Mouse (Mus musculus): Measurements from ENCODE around the gene Slc6a2. TPM values are rescaled to one million over a fixed set of nuclear protein-coding genes. Genes with fewer than 3 reads are reported as not detected.

Slc6a2 gene
- total and polyA plus RNA-seq, 2 experiments = not detected

DNA sequence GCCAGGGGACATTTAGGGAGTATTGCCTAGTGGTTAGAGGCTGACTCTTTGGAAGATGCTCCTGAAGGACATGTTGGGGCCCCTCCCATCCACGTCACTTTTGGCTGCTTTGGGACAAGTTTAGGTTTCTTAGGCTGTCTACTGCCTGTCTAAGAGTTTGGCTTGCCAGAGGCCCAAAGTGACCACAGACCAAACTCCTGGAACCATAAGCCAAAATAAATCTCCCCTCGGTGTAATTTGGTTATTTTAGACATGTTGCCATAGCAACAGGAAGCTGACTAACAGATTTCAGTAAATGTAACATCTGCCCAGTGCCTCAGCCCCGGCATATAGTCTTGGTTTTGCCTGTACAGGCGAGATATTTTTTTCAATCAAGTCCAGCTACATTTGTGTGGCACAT lies 21.8 kb upstream of the Slc6a2 start:
- Histone ChIP-seq H3K27ac (replicated peaks; ENCODE audit: insufficient read depth, low read depth, low read length) (no peak overlapping the region), H3K4me3 (ENCODE audit: insufficient read depth, low read depth, low read length) (no peak overlapping the region), H3K27me3 (ENCODE audit: control insufficient read depth, insufficient read depth, low read length) (no peaks in the 10 kb centered on the region), H3K36me3 (ENCODE audit: control insufficient read depth, insufficient read depth, low read length) (no peaks in the 10 kb centered on the region), H3K4me1 (ENCODE audit: control insufficient read depth, insufficient read depth, low read length) (no peaks in the 10 kb centered on the region), H3K9ac (ENCODE audit: low read depth, low read length) (no peak overlapping the region), H3K79me2 (ENCODE audit: control insufficient read depth, insufficient read depth, low read length) (no peaks in the 10 kb centered on the region)
- TF ChIP-seq CTCF (IDR thresholded peaks at IDR 0.05; ENCODE audit: low read depth, low read length) (no peak), POLR2A (IDR thresholded peaks at IDR 0.05; ENCODE audit: extremely low read depth, insufficient read depth, low read length) (no peak)
- WGBS = 76% methylated on average over 4 of the region's 4 CpGs
- DNase-seq (ENCODE audit: extremely low read depth, low read depth, low spot score) = no peak

DNA sequence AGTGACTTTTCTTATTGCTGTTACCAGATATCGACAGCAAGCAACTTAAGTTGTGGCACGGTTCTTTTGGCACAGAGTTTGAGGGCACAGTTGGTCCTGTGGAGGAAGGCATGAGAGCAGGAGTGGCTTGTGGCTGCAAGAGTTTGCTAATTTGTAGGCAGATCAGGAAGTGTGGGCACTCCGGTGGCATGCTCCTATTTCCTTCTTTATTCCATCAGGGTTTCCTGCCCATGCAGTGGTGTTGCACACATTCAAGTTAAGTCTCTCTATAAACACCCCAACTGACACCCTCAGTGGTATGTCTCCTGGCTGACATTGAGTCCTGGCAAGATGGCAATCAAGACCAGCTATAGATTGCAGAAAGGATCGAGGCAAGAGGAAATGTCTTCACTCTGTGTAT lies 10.8 kb upstream of the Slc6a2 start:
- H3K4me1 ChIP-seq (ENCODE audit: control insufficient read depth, insufficient read depth, low read length) = no peaks in the 10 kb centered on the region
- no peaks in the 10 kb centered on the region for H3K79me2 ChIP-seq (ENCODE audit: control insufficient read depth, insufficient read depth, low read length)
- H3K27me3 ChIP-seq (ENCODE audit: control insufficient read depth, insufficient read depth, low read length) = no peaks in the 10 kb centered on the region
- no peaks in the 10 kb centered on the region for H3K36me3 ChIP-seq (ENCODE audit: control insufficient read depth, insufficient read depth, low read length)
- no peak for DNase-seq (ENCODE audit: extremely low read depth, low read depth, low spot score)
- no peak overlapping the region for H3K27ac ChIP-seq (replicated peaks; ENCODE audit: insufficient read depth, low read depth, low read length)
- H3K4me3 ChIP-seq (ENCODE audit: insufficient read depth, low read depth, low read length) = no peak overlapping the region
- TF ChIP-seq POLR2A (IDR thresholded peaks at IDR 0.05; ENCODE audit: extremely low read depth, insufficient read depth, low read length) = no peak
- 82% methylated on average over 4 of the region's 4 CpGs for WGBS
- no peak overlapping the region for H3K9ac ChIP-seq (ENCODE audit: low read depth, low read length)

DNA sequence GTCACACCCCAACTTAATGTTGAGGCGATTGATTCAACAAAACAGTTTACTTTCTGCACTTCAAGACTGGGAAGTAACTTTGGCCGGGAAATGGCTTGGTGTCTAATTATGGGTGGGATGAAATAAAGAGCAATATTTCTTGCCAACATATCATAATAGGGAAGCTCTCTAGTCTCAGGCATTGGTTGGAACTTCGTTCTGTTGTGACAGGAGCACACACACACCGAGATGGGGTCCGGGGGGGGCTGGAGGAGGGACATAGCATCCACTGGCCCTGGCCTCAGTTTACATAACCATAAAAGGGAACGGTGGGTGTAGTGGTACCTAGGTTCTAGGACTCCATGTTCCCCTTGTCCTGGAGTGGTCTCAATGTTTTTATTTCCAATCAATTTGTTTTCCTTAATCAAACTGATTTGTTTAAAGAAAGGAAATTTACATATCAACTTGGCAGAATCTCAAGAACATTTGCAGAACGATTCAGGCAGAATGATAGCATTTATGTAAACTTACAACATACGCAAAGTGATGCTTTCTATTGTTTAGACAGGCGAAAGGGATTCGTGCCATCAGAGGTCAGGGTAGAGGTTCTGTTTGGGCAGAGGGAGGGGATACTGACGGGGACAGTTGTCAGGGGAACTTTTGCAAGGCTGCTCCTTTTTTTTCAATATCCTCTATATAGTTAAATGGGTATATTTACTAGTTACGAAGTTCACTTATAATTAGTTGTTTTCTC lies 9.1 kb upstream of the Slc6a2 start:
- Histone ChIP-seq H3K79me2 (ENCODE audit: control insufficient read depth, insufficient read depth, low read length) (no peaks in the 10 kb centered on the region), H3K9ac (ENCODE audit: low read depth, low read length) (no peak overlapping the region), H3K36me3 (ENCODE audit: control insufficient read depth, insufficient read depth, low read length) (no peaks in the 10 kb centered on the region), H3K27me3 (ENCODE audit: control insufficient read depth, insufficient read depth, low read length) (no peaks in the 10 kb centered on the region), H3K27ac (replicated peaks; ENCODE audit: insufficient read depth, low read depth, low read length) (no peak overlapping the region), H3K4me3 (ENCODE audit: insufficient read depth, low read depth, low read length) (no peak overlapping the region), H3K4me1 (ENCODE audit: control insufficient read depth, insufficient read depth, low read length) (no peaks in the 10 kb centered on the region)
- DNase-seq (ENCODE audit: extremely low read depth, low read depth, low spot score) = no peak
- WGBS = 50% methylated on average over 12 of the region's 12 CpGs
- TF ChIP-seq CTCF (IDR thresholded peaks at IDR 0.05; ENCODE audit: low read depth, low read length) = no peak
- TF ChIP-seq POLR2A (IDR thresholded peaks at IDR 0.05; ENCODE audit: extremely low read depth, insufficient read depth, low read length) = no peak

DNA sequence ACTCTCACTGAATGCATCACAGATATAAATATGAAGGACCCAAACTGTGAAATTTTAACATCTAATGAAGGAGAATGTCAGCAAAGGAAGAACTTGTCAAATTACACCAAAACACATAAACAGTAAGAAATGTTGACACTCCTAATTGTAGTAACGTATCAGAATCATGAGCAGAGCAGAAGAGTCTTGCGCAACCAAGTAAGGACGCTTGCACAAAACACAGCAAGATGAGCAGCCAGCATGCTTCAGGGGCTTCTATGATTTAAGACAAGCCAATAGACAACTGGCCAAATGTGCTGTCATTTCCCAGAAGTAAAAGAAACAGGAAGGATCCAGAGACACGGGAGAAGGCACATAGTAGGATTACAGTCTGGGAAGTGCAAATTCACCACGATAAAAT lies 5.8 kb upstream of the Slc6a2 start:
- Histone ChIP-seq H3K27me3 (ENCODE audit: control insufficient read depth, insufficient read depth, low read length) (no peaks in the 10 kb centered on the region), H3K27ac (replicated peaks; ENCODE audit: insufficient read depth, low read depth, low read length) (no peak overlapping the region), H3K9ac (ENCODE audit: low read depth, low read length) (no peak overlapping the region), H3K4me3 (ENCODE audit: insufficient read depth, low read depth, low read length) (no peak overlapping the region), H3K4me1 (ENCODE audit: control insufficient read depth, insufficient read depth, low read length) (no peaks in the 10 kb centered on the region), H3K36me3 (ENCODE audit: control insufficient read depth, insufficient read depth, low read length) (no peaks in the 10 kb centered on the region), H3K79me2 (ENCODE audit: control insufficient read depth, insufficient read depth, low read length) (no peaks in the 10 kb centered on the region)
- TF ChIP-seq POLR2A (IDR thresholded peaks at IDR 0.05; ENCODE audit: extremely low read depth, insufficient read depth, low read length) = no peak
- no peak for TF ChIP-seq CTCF (IDR thresholded peaks at IDR 0.05; ENCODE audit: low read depth, low read length)
- DNase-seq (ENCODE audit: extremely low read depth, low read depth, low spot score) = no peak
- WGBS = 69% methylated on average over 5 of the region's 5 CpGs

DNA sequence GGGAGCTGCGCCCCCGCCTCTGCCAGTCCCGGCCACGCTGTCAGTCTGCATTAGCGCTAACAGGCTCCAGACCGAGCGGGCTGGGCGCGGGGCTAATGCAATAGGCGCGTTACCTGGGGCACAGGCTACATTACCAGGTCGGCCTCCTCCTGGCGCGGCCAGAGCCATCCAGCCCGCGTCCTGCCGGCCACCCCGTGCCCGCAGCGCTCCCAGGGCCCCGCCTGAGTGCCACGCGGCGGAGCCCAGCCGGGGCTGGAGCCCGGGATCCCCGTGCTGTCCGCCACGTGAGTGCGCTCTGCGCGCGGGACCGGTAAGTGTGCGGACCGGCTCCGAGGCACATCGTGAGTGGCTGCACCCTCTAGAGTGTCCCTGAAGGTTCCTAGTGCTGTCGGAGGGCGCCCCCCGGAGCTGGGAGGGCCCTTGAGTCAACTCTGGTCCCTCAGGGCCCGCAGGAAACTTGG lies 602 bp downstream of the Slc6a2 start:
- H3K4me3 ChIP-seq (ENCODE audit: insufficient read depth, low read depth, low read length) = no peak overlapping the region
- H3K9ac ChIP-seq (ENCODE audit: low read depth, low read length) = no peak overlapping the region
- no peaks in the 10 kb centered on the region for H3K4me1 ChIP-seq (ENCODE audit: control insufficient read depth, insufficient read depth, low read length)
- no peak overlapping the region for H3K27ac ChIP-seq (replicated peaks; ENCODE audit: insufficient read depth, low read depth, low read length)
- WGBS = 1% methylated on average over 42 of the region's 42 CpGs
- no peaks in the 10 kb centered on the region for H3K36me3 ChIP-seq (ENCODE audit: control insufficient read depth, insufficient read depth, low read length)
- H3K79me2 ChIP-seq (ENCODE audit: control insufficient read depth, insufficient read depth, low read length) = no peaks in the 10 kb centered on the region
- no peak for TF ChIP-seq POLR2A (IDR thresholded peaks at IDR 0.05; ENCODE audit: extremely low read depth, insufficient read depth, low read length)
- TF ChIP-seq CTCF (IDR thresholded peaks at IDR 0.05; ENCODE audit: low read depth, low read length) = no peak
- peaks cover 10% of the 10 kb centered on the region; the same call in 1 of the 2 replicates for H3K27me3 ChIP-seq (ENCODE audit: control insufficient read depth, insufficient read depth, low read length)
- no peak for DNase-seq (ENCODE audit: extremely low read depth, low read depth, low spot score)

DNA sequence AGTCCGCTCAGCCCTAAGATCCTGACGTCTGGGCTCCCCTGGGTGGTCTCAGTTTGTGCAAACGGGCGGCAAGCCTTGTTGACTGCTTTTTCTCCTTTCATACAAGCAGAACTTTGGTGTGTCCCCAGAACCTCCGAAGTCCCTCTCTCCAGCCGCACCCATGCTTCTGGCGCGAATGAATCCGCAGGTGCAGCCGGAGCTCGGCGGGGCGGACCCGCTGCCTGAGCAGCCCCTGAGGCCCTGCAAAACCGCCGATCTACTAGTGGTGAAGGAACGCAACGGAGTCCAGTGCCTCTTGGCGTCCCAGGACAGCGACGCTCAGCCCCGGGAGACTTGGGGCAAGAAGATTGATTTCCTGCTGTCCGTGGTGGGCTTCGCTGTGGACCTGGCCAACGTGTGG lies 1.2 kb downstream of the Slc6a2 start:
- no peak overlapping the region for H3K27ac ChIP-seq (replicated peaks; ENCODE audit: insufficient read depth, low read depth, low read length)
- no peak overlapping the region for H3K9ac ChIP-seq (ENCODE audit: low read depth, low read length)
- H3K4me1 ChIP-seq (ENCODE audit: control insufficient read depth, insufficient read depth, low read length) = no peaks in the 10 kb centered on the region
- peaks cover 10% of the 10 kb centered on the region; the same call in 1 of the 2 replicates for H3K27me3 ChIP-seq (ENCODE audit: control insufficient read depth, insufficient read depth, low read length)
- H3K36me3 ChIP-seq (ENCODE audit: control insufficient read depth, insufficient read depth, low read length) = no peaks in the 10 kb centered on the region
- 4% methylated on average over 25 of the region's 25 CpGs for whole genome bisulfite sequencing
- TF ChIP-seq POLR2A (IDR thresholded peaks at IDR 0.05; ENCODE audit: extremely low read depth, insufficient read depth, low read length) = no peak
- no peak overlapping the region for H3K4me3 ChIP-seq (ENCODE audit: insufficient read depth, low read depth, low read length)
- DNase-seq (ENCODE audit: extremely low read depth, low read depth, low spot score) = no peak
- H3K79me2 ChIP-seq (ENCODE audit: control insufficient read depth, insufficient read depth, low read length) = no peaks in the 10 kb centered on the region

All from liver, adult 2 months (tissue).